8 mouse cellular contexts compared by ENCODE assay signal in genomic region chr6:137558840-137559239, GRCm38 (mm10).
DNase-seq lines count a peak whose midpoint lies in the region; ATAC-seq and TF ChIP-seq lines count a peak whose summit lies in the region.

No protein-coding gene starts in this region.

- no peaks in the 10 kb centered on the region for H3K36me3 ChIP-seq in heart, embryonic 14.5 days (ENCODE audit: control insufficient read depth, insufficient read depth, low read length)
- no peaks in the 10 kb centered on the region for H3K36me3 ChIP-seq in liver, embryonic 14.5 days (replicated peaks; ENCODE audit: control insufficient read depth, insufficient read depth, low read depth)
- no peaks in the 10 kb centered on the region for H3K36me3 ChIP-seq in splenic B cell, adult 2 months (ENCODE audit: control insufficient read depth, insufficient read depth, low read length, poor library complexity, severe bottlenecking)
- H3K36me3 ChIP-seq in forebrain, postnatal 0 days (ENCODE audit: insufficient read depth) = no peaks in the 10 kb centered on the region

- peak overlapping the region; percentile 17 for H3K4me2 ChIP-seq in heart, embryonic 14.5 days (ENCODE audit: low read length)
- peak overlapping the region; percentile 32 for H3K4me2 ChIP-seq in liver, embryonic 14.5 days (ENCODE audit: low read depth)
- no peak overlapping the region for H3K4me2 ChIP-seq in forebrain, postnatal 0 days (ENCODE audit: low read depth)

- TF ChIP-seq POLR2A in bone marrow macrophage, adult 2 months (IDR thresholded peaks at IDR 0.05; ENCODE audit: borderline replicate concordance, low read depth, low read length) = no peak

- H3K9ac ChIP-seq in heart, embryonic 14.5 days (ENCODE audit: low read length) = no peak overlapping the region
- H3K9ac ChIP-seq in liver, embryonic 14.5 days (replicated peaks) = no peak overlapping the region; the same call in 1 of the 2 replicates
- no peak overlapping the region for H3K9ac ChIP-seq in forebrain, postnatal 0 days

- peak; percentile 18 for DNase-seq in CD4-positive, CD25-positive, alpha-beta regulatory T cell, adult 2 months (ENCODE audit: low read depth, low spot score)
- peak; percentile 37 to 54 (median 37) for DNase-seq in liver, embryonic 14.5 days (ENCODE audit: low read depth in 3 of 3, low spot score in 3 of 3)
- DNase-seq in splenic B cell, adult 2 months (ENCODE audit: low read depth, low spot score) = peak; percentile 33
- DNase-seq in embryo, embryonic 9.5 days (ENCODE audit: extremely low spot score) = no peak
- DNase-seq in forebrain, postnatal 0 days = no peak

- H3K27me3 ChIP-seq in heart, embryonic 14.5 days (ENCODE audit: control insufficient read depth, insufficient read depth, low read length) = no peaks in the 10 kb centered on the region
- no peaks in the 10 kb centered on the region for H3K27me3 ChIP-seq in liver, embryonic 14.5 days (ENCODE audit: control insufficient read depth, insufficient read depth, low read length)
- no peaks in the 10 kb centered on the region for H3K27me3 ChIP-seq in splenic B cell, adult 2 months (ENCODE audit: control insufficient read depth, insufficient read depth, low read length, poor library complexity, severe bottlenecking)
- no peaks in the 10 kb centered on the region for H3K27me3 ChIP-seq in forebrain, postnatal 0 days (ENCODE audit: insufficient read depth, low read length)

- no peak for ATAC-seq in CD4-positive, CD25-positive, alpha-beta regulatory T cell, adult 4 months
- ATAC-seq in heart, embryonic 14.5 days (ENCODE audit: insufficient number of reproducible peaks, insufficient read depth, low FRiP score, low read depth) = no peak
- peak; percentile 56 for ATAC-seq in liver, embryonic 14.5 days (ENCODE audit: insufficient read depth)
- no peak for ATAC-seq in forebrain, postnatal 0 days

- no peaks in the 10 kb centered on the region for H3K9me3 ChIP-seq in heart, embryonic 14.5 days (ENCODE audit: control insufficient read depth, low read length)
- H3K9me3 ChIP-seq in liver, embryonic 14.5 days (ENCODE audit: control insufficient read depth, low read length) = no peaks in the 10 kb centered on the region
- H3K9me3 ChIP-seq in forebrain, postnatal 0 days (ENCODE audit: low read length) = no peaks in the 10 kb centered on the region

- no peak for TF ChIP-seq EP300 in liver, embryonic 14.5 days (IDR thresholded peaks at IDR 0.05; ENCODE audit: low read depth)

- peak overlapping the region; percentile 98 for H3K27ac ChIP-seq in bone marrow macrophage, adult 2 months (ENCODE audit: insufficient read depth, low read depth, low read length)
- H3K27ac ChIP-seq in heart, embryonic 14.5 days (replicated peaks in 1 of 2; ENCODE audit: control insufficient read depth in 1 of 2, insufficient read depth in 1 of 2, low read depth in 2 of 2, low read length in 2 of 2) = peak overlapping the region; percentile 58 to 61
- no peak overlapping the region; the same call in 1 of the 2 replicates for H3K27ac ChIP-seq in liver, embryonic 14.5 days
- H3K27ac ChIP-seq in forebrain, postnatal 0 days (ENCODE audit: low read depth, low read length) = no peak overlapping the region

- WGBS in heart, embryonic 14.5 days = 50% methylated on average over 13 of the region's 13 CpGs
- 12% methylated on average over 13 of the region's 13 CpGs for WGBS in liver, embryonic 14.5 days (ENCODE audit: insufficient replicate concordance)
- 85% methylated on average over 13 of the region's 13 CpGs for WGBS in forebrain, postnatal 0 days

- peaks cover 54% of the 10 kb centered on the region for H3K4me1 ChIP-seq in bone marrow macrophage, adult 2 months (ENCODE audit: control insufficient read depth, insufficient read depth, low read length)
- H3K4me1 ChIP-seq in heart, embryonic 14.5 days (ENCODE audit: control insufficient read depth in 2 of 2, insufficient read depth in 2 of 2, low read length in 2 of 2) = peaks cover 10 to 27% of the 10 kb centered on the region in 2 experiments; a peak in 3 of 4 replicates
- H3K4me1 ChIP-seq in liver, embryonic 14.5 days (replicated peaks; ENCODE audit: control insufficient read depth in 2 of 2, insufficient read depth in 2 of 2, low read length in 1 of 2) = peaks cover 27 to 41% of the 10 kb centered on the region in 2 experiments
- H3K4me1 ChIP-seq in forebrain, postnatal 0 days (ENCODE audit: insufficient read depth) = no peaks in the 10 kb centered on the region

- peak overlapping the region; percentile 30 for H3K4me3 ChIP-seq in bone marrow macrophage, adult 2 months (ENCODE audit: insufficient read depth, low read length)
- no peak overlapping the region for H3K4me3 ChIP-seq in heart, embryonic 14.5 days (ENCODE audit: control insufficient read depth in 1 of 2, insufficient read depth in 1 of 2, low read depth in 1 of 2, low read length in 2 of 2)
- peak overlapping the region in 1 of 2 experiments; percentile 50; a peak in 2 of 4 replicates for H3K4me3 ChIP-seq in liver, embryonic 14.5 days (ENCODE audit: insufficient read depth in 1 of 2, low read depth in 2 of 2, low read length in 2 of 2)
- H3K4me3 ChIP-seq in forebrain, postnatal 0 days (ENCODE audit: low read depth, low read length) = no peak overlapping the region

- no peak for TF ChIP-seq CTCF in bone marrow macrophage, adult 2 months (IDR thresholded peaks at IDR 0.05; ENCODE audit: low read depth, low read length)
- no peak for TF ChIP-seq CTCF in liver, embryonic 14.5 days (IDR thresholded peaks at IDR 0.05; ENCODE audit: low read depth)
- no peak for TF ChIP-seq CTCF in forebrain, postnatal 0 days (IDR thresholded peaks at IDR 0.05; ENCODE audit: low read depth)

Comparison
In these comparisons a context has a peak if more than half of its experiments do, and no peak if none do; other contexts are left out.
1. DNase-seq: peak in CD4-positive, CD25-positive, alpha-beta regulatory T cell, adult 2 months (single experiment), liver, embryonic 14.5 days (3 of 3) and splenic B cell, adult 2 months (single experiment); none in embryo, embryonic 9.5 days (single experiment) and forebrain, postnatal 0 days (single experiment).
2. H3K27ac ChIP-seq: peak in bone marrow macrophage, adult 2 months (single experiment) and heart, embryonic 14.5 days (2 of 2); none in liver, embryonic 14.5 days (single experiment) and forebrain, postnatal 0 days (single experiment).